Mouse (Mus musculus) embryonic facial prominence, embryonic 14.5 days (tissue): ENCODE results near the gene Zfp287. TPM values are rescaled to one million over a fixed set of nuclear protein-coding genes. Genes with fewer than 3 reads are reported as not detected.
"Not testable (repeated sequence)": the region's sequence is repeated elsewhere in the genome, so short reads cannot be mapped to it uniquely, and the experiment has no call there.

Experiments used
- ATAC-seq: fragments of 200-750 bp; cut with Nextera tagmentation; 2 replicates; pipeline ENCODE4 v1.8.0; 2017; ENCODE audit warnings: low read depth, moderate number of reproducible peaks, moderate TSS enrichment
- DNase-seq: peaks from one replicate; pipeline ENCODE4 v3.0.0-alpha.2; 2015; ENCODE audit warnings: low spot score
- H3K27ac ChIP-seq: fragments of 300-500 bp; sonication (generic); replicated peaks from 2 replicates; pipeline ENCODE4 v1.5.1; 2014; ENCODE audit warnings: low read depth, mild to moderate bottlenecking, low read length, moderate library complexity
- H3K27me3 ChIP-seq: fragments of 300-500 bp; sonication (generic); replicated peaks from 2 replicates; pipeline ENCODE4 v1.6.1; 2014; ENCODE audit warnings: low read length; ENCODE audit not compliant: control insufficient read depth, insufficient read depth
- H3K36me3 ChIP-seq: fragments of 300-500 bp; sonication (generic); 2 replicates; pipeline ENCODE4 v1.6.1; 2014; ENCODE audit warnings: low read length, mixed read lengths; ENCODE audit not compliant: control insufficient read depth, insufficient read depth
- H3K4me1 ChIP-seq: fragments of 300-500 bp; sonication (generic); 2 replicates; pipeline ENCODE4 v1.6.1; 2014; ENCODE audit warnings: antibody characterized with exemption, low read length; ENCODE audit not compliant: control insufficient read depth, insufficient read depth
- H3K4me2 ChIP-seq: fragments of 300-500 bp; sonication (generic); 2 replicates; pipeline ENCODE4 v1.6.1; 2014; ENCODE audit warnings: low read depth, mild to moderate bottlenecking, low read length, moderate library complexity, mixed read lengths
- H3K4me3 ChIP-seq: fragments of 300-500 bp; sonication (generic); 2 replicates; pipeline ENCODE4 v1.5.1; 2014; ENCODE audit warnings: low read depth, mild to moderate bottlenecking, low read length
- H3K9ac ChIP-seq: fragments of 300-500 bp; sonication (generic); 2 replicates; pipeline ENCODE4 v1.6.1; 2014; ENCODE audit warnings: low read depth, mild to moderate bottlenecking, low read length, moderate library complexity, mixed read lengths
- H3K9me3 ChIP-seq: fragments of 300-500 bp; sonication (generic); 2 replicates; pipeline ENCODE4 v1.6.1; 2016; ENCODE audit warnings: low read length; ENCODE audit not compliant: control insufficient read depth
- WGBS: fragments of 180-500 bp; shearing (Covaris S2); extraction: QIAGEN DNeasy Blood & Tissue Kit; methylation state at CpG from one replicate; pipeline ENCODE4 v1.1.7; 2014; 5-methylcytosine and 5-hydroxymethylcytosine counted together
- polyA plus RNA-seq: library from polyadenylated mRNA; unstranded; fragments of >200 nt; fragmentation: Nextera tagmentation; extraction: Ambion mirVana; gene quantifications from 2 replicates; pipeline ENCODE4 v1.2.1, GENCODE M21; 2014

Gene Zfp287
- polyA plus RNA-seq, 1 experiment from 2014 or later: 7.8 TPM

DNA sequence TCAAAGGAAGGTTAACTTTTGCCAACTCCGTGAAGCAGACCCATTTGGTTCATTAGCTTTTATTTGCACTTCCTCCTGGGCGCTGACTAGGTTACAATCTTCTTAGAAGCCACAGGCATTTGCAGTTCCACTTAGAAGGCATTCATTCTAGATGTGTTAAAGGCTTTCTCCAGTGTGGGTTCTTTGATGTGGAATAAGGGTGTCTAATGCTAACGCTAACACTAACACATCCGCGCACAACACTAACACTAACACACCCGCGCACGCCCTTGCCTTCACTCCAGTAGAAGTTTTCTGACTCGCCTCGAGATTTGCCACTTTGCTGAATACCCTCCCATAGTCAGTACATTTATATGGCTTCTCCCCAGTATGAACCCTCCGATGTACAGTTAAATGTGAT, 20.5 kb upstream of the Zfp287 start:
- DNase-seq: no peak
- H3K9me3 ChIP-seq: no peaks in the 10 kb centered on the region
- no peak overlapping the region for H3K27ac ChIP-seq
- H3K4me1 ChIP-seq: 0 out of 2 replicates have a peak, but pooled peaks cover under 1% of the 10 kb centered on the region
- H3K4me2 ChIP-seq: no peak overlapping the region
- H3K4me3 ChIP-seq: no peak overlapping the region
- peaks cover 1% of the 10 kb centered on the region; the same call in 1 of the 2 replicates for H3K27me3 ChIP-seq
- ATAC-seq: no peak
- 69% methylated on average over 11 of the region's 11 CpGs for WGBS
- H3K9ac ChIP-seq: no peak overlapping the region
- H3K36me3 ChIP-seq: no peaks in the 10 kb centered on the region

DNA sequence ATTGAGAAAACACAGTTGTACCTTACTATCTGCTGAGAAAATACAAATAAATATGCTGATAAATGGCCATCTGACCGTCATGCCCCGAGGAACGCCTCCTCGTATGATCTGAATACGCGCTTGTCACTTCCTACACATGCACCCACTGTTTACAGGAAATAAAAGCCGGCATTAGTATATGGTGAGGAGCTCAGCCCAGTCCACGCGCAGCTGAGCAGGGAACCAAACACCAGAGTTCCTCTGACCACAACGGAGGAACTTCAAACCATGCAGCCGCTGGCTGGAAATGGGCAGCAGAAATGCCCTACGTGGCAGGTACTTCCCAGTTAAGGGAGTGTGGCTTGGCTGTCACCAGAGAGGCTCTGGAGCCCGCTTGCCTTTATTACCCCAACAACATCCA, 17.7 kb upstream of the Zfp287 start:
- not testable (repeated sequence) for H3K4me1 ChIP-seq, H3K4me3 ChIP-seq, H3K9me3 ChIP-seq, H3K9ac ChIP-seq, H3K4me2 ChIP-seq, DNase-seq, H3K36me3 ChIP-seq, ATAC-seq, H3K27ac ChIP-seq
- H3K27me3 ChIP-seq: peaks cover 18% of the 10 kb centered on the region
- WGBS: 89% methylated on average over 13 of the region's 13 CpGs

DNA sequence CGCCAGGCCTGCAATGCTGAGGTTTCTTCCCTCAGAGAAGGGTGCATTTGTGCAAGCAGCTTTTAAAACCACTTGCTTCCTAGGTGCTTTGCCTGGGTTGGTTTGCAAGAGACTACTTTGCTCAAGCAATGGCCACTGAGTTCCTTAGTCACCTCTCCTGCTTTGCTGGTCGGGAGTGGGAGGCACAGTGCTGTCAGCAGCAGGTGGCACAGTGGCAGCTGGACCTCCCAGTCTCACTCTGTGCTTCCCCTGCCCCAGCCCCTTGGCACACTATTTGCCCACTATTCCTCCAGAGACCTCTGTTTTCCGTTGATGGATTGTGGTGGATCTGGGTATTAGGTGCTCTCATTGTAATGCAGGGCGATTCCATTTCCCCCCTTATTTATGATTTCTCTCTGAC, 16.4 kb upstream of the Zfp287 start:
- H3K4me1 ChIP-seq: no peaks in the 10 kb centered on the region; the same call in 1 of the 2 replicates
- ATAC-seq: no peak
- H3K36me3 ChIP-seq: no peaks in the 10 kb centered on the region
- H3K4me2 ChIP-seq: no peak overlapping the region
- no peak for DNase-seq
- H3K9ac ChIP-seq: no peak overlapping the region
- peaks cover 18% of the 10 kb centered on the region for H3K27me3 ChIP-seq
- no peaks in the 10 kb centered on the region for H3K9me3 ChIP-seq
- no peak overlapping the region for H3K4me3 ChIP-seq
- 80% methylated on average over 4 of the region's 4 CpGs for WGBS
- no peak overlapping the region for H3K27ac ChIP-seq

DNA sequence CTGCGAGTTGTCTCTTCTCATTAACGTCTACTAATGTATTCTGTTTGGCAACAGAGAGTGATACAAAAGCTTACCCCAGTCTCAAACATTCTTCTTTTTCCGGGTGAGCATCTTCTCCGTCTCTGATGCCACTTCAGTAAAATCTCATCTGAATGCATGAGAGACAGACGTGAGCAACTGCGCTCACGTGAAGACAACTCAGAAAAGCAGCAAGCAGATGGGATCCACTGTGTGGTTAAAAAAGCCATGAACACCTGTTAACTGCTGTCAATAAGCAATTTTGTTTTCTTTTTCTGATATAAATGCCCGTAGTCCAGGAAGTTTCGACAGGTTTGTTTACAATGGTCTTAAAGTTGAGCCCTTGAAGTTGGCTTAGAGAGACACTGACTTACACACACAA, 15.5 kb upstream of the Zfp287 start:
- no peak overlapping the region for H3K27ac ChIP-seq
- no peak overlapping the region for H3K4me3 ChIP-seq
- peaks cover 18% of the 10 kb centered on the region for H3K27me3 ChIP-seq
- 61% methylated on average over 9 of the region's 9 CpGs for WGBS
- peaks cover under 1% of the 10 kb centered on the region for H3K4me1 ChIP-seq
- H3K9ac ChIP-seq: no peak overlapping the region
- no peak for DNase-seq
- ATAC-seq: no peak
- no peak overlapping the region for H3K4me2 ChIP-seq
- H3K9me3 ChIP-seq: no peaks in the 10 kb centered on the region
- no peaks in the 10 kb centered on the region for H3K36me3 ChIP-seq

DNA sequence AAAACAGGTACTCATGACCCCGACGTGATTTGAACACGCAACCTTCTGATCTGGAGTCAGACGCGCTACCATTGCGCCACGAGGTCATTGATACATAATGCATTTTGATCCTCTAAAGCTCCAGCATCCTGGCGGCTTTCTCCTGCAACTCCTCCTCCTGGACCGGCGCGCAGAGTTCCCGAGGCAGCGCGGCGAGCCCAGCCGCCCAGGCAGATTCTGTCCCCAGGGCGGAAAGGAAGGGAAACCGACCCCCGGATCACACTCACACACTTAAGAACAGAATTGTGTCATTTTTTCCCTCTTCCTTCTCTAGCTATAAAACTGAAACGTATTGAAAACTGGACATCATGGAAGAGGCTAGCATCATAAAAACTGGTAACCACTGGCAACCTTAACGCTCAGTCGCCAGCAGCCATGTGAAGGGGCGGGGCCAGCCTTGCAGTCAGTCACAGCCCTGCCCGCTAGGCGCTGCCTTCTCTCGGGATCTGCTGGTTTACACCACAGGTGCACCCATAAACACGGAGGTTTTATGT, 14.4 kb upstream of the Zfp287 start:
- ATAC-seq: peak; percentile 83
- no peaks in the 10 kb centered on the region for H3K36me3 ChIP-seq
- WGBS: 3% methylated on average over 25 of the region's 27 CpGs
- H3K27ac ChIP-seq: no peak overlapping the region
- H3K4me3 ChIP-seq: peak overlapping the region; percentile 41
- no peaks in the 10 kb centered on the region for H3K9me3 ChIP-seq
- peak overlapping the region; percentile 65 for H3K4me2 ChIP-seq
- H3K27me3 ChIP-seq: peaks cover 18% of the 10 kb centered on the region
- peak; percentile 61 for DNase-seq
- H3K9ac ChIP-seq: peak overlapping the region; percentile 40; the same call in 1 of the 2 replicates
- peaks cover 6% of the 10 kb centered on the region for H3K4me1 ChIP-seq

DNA sequence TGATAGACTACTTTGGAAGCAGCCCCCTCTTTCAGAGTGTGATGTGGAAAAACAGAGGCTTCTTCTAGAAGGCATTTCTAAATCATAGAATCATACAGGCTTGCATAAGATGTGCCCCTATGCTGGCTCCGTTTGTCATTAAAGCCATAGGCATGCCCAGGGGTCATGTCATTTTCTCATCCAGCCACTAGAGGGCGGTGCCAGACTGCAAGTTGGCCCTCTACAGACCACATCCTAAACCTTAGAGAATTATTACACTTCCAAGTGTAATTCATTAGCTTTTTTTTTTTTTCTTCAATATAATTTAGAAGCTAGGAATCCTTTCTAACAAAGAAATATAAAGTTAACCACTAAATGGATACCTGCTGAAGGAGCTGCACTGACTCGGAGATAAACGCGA, 12.4 kb upstream of the Zfp287 start:
- DNase-seq (peak; percentile 59), ATAC-seq (no peak)
- 44% methylated on average over 5 of the region's 5 CpGs for WGBS
- no peak overlapping the region for H3K9ac ChIP-seq
- no peaks in the 10 kb centered on the region for H3K36me3 ChIP-seq
- peaks cover 6% of the 10 kb centered on the region for H3K4me1 ChIP-seq
- no peaks in the 10 kb centered on the region for H3K9me3 ChIP-seq
- no peak overlapping the region for H3K27ac ChIP-seq
- H3K4me2 ChIP-seq: no peak overlapping the region
- peaks cover 18% of the 10 kb centered on the region for H3K27me3 ChIP-seq
- no peak overlapping the region for H3K4me3 ChIP-seq

DNA sequence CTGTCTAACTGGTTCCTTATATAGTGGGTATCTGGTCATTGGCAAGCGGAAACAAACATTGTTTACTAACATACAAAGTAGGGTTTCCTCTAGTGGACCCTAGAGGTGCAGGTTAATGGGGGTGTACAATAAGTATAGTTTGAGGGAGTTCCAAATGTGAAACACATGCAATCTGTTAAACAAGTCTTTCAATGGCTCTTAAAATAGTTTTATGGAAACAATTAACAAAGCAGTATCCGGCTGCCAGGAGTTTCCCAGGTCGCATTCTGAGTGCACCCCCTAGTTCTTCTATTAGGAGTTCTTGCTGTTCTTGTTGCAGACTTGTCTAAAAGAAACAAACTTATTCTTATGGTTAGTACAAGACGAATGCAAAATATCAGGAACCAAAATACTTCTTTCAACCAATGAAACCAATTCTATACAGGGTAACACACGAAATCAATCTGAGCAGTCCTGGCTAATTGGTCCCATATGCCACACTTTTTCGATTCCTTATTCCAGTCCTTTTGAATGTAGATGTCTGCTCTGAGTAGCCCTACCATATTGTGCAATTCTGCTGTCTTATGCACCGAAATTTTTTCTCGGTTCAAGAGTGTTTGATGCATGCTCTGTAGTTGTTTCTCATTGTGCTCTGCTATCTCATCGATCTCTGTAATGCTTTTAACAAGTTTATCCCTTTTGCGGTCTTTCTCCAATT, 10.7 kb upstream of the Zfp287 start:
- Histone ChIP-seq H3K36me3 (no peaks in the 10 kb centered on the region), H3K27ac (no peak overlapping the region), H3K4me2 (no peak overlapping the region), H3K4me1 (peaks cover 6% of the 10 kb centered on the region), H3K9ac (no peak overlapping the region), H3K4me3 (no peak overlapping the region), H3K9me3 (no peaks in the 10 kb centered on the region), H3K27me3 (peaks cover 18% of the 10 kb centered on the region)
- ATAC-seq: no peak
- 38% methylated on average over 10 of the region's 10 CpGs for WGBS
- DNase-seq: peak; percentile 39

DNA sequence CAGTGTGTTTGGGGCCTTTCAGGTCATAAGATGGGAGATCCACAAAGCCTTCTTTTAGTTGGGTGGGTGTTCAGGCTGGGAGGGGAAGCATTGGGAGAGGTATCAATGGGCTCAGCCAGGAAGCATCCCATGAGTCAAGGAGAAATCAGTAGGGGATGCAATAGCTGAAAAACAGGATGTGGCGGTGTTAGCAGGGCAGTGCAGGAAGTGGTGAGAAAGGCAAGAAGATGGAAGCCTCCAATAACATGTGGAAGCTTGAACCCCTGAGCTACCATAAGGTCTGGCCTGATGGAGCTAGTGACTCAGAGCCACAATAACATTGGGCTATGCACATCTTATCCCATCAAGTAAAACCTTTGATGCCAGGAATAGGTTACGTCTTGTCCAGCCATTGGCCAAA, 9.5 kb upstream of the Zfp287 start:
- 93% methylated on average over 2 of the region's 2 CpGs for WGBS
- no peak overlapping the region for H3K4me2 ChIP-seq
- no peak overlapping the region for H3K4me3 ChIP-seq
- H3K27me3 ChIP-seq: peaks cover 8% of the 10 kb centered on the region; the same call in 1 of the 2 replicates
- H3K9ac ChIP-seq: no peak overlapping the region
- no peaks in the 10 kb centered on the region for H3K36me3 ChIP-seq
- DNase-seq (no peak), ATAC-seq (no peak)
- no peak overlapping the region for H3K27ac ChIP-seq
- H3K9me3 ChIP-seq: no peaks in the 10 kb centered on the region
- peaks cover 6% of the 10 kb centered on the region; the same call in 1 of the 2 replicates for H3K4me1 ChIP-seq

DNA sequence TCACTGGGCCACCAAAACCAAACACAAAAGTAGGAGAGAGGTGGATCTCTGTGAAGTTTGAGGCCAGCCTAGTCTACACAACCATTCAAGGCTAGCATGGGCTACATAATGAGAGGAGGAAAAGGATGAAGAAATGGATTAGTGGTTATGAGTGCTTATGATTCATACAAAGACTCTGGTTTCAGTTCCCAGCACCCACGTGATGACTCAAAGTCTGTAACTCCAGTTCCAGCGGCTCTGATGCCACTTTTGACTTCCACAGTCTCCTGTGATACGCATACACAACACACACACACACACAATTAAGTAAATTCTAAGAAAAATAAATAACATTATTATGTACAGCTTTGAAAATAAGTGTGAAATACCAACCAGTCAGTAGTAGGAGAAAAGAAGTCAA, 960 bp upstream of the Zfp287 start:
- 82% methylated on average over 3 of the region's 3 CpGs for WGBS
- H3K4me3 ChIP-seq: no peak overlapping the region
- peaks cover 11% of the 10 kb centered on the region for H3K36me3 ChIP-seq
- no peaks in the 10 kb centered on the region for H3K9me3 ChIP-seq
- no peak overlapping the region for H3K27ac ChIP-seq
- H3K4me2 ChIP-seq: no peak overlapping the region
- no peak overlapping the region for H3K9ac ChIP-seq
- peaks cover 8% of the 10 kb centered on the region for H3K4me1 ChIP-seq
- no peaks in the 10 kb centered on the region for H3K27me3 ChIP-seq
- no peak for ATAC-seq
- DNase-seq: no peak
